Mouse (Mus musculus): ENCODE data around the gene Elane.

Elane gene

DNA sequence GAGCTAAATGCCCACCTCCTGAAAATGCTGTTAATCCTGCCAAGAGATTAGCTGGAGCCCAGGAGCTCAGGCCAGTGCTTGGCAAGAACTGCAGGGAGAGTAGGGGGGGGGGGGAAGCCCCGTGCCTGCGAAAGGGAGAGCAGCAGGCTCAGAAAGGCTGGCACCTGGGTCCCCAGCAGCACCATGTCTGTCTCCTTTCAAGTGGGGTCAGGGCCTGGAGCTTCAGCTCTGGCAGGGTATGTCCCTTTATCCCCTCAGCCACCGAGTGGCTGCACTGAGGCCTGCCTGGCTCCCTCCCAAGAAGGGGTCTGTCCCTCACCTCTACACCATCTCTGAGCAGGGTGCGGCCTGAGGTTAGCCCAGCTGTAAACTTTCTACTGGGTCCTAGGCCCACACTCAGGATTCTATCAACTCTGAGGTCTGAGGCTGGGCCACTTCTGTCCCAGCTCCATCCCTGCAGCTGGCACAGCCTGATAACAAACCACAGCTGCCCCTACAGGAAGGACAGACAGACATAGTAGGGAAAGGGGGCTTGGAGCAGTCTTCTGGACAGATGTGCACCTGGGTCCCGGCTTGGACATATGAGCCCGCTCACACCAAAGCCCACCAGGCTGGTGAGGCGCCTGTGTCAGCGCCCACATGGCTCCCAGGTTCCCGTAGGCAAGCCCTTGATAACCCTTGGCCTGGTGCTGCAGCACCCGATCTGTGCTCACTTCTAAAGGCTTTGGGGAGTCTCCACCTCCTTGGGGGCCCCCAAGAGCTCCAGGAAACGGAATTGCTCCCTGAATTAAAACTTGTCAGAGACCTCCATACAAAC lies 28.3 kb downstream of the Elane start:
- intact Hi-C loops (cut with DNase I): no loop called here

DNA sequence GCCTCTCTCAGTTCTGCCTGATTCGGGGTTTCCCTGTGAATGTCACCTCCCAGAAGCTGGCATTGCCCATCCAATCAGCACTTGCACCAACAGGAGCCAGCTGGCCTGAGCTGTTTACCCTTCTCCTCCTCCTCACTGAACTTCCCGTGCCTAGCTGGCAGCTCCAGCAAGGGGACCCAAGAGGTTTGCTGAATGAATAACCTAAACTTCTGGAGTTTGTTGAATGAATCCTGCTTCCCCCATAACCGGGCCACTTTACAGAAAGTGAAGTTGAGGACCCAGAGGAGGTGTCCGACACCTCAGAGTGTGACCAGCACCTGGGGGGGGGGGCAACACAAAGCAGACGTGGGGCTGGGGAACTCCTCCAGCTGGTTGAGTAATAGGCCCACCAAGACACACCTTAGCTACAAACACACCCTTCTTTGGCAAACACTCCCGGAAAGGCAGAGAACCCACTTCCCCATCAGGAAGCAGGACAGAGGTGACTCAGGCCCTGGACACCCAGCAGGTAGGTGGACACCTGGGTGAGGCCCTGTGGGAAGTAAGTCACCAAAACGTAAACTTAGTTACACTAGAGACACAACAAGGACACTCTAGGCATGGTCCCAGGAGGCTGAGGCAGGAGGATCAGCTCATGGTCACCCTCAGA lies 29.0 kb downstream of the Elane start:
- intact Hi-C loops (cut with DNase I): no loop called here

DNA sequence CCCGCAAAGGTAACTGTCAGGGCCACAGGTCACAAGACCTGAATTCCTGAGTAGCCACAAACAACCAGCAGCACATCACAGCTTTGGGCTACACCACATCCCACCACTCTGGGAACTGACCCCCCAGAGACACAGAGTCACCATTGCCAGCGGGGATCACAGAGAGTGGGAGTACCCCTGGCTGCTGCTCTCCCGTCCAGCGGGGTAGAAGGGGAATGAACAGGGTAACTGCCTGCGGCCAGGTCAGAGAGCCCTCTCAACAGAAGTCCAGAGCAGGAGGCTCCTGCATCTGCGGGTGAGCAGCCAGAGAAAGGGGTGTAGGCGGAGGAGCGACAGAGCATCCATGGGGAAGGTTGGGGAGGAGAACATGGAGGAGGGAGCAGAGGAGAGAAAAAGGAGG lies 30.0 kb downstream of the Elane start:
- intact Hi-C loops (cut with DNase I): no loop called here

DNA sequence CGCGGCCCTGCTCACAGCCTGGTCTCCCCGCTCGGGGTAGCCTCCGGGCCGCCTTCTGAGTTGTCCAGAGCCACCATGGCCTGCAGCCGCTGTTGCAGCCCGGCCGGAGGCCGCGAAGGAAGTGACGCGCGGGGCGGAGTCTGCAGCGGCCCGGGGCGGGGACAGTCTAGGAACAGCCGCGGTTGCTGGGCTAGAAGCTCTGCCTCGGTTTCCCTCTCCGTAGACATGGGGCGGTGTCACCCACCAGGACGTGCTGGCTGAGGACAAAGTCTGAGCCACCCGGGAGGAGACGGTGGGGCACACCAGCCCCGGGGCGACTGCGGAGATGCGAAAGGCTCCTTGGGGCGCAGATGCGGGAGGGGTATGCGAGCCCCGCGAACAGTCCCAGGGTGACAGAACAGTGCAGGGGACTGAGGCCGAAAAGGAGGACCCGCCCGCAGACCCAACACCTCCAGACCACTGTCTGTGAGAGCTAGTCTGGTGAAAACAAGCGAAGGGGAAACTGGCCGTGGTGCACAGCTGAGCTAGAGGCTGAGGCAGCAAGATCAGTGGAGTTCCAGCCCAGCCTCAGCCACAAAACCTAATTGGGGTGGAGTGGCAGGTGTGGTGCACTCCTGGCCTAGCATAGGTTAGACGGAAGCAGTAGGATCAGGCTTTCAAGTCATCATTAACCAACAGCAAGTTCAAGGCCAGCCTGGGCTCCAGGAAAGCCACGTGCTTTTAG lies 30.9 kb downstream of the Elane start, which contains the start of gene Kiss1r:
Gene Kiss1r (plus strand): TSS at position 164 of the 724 bp plus-strand sequence.
- intact Hi-C loops (cut with DNase I): no loop called here

DNA sequence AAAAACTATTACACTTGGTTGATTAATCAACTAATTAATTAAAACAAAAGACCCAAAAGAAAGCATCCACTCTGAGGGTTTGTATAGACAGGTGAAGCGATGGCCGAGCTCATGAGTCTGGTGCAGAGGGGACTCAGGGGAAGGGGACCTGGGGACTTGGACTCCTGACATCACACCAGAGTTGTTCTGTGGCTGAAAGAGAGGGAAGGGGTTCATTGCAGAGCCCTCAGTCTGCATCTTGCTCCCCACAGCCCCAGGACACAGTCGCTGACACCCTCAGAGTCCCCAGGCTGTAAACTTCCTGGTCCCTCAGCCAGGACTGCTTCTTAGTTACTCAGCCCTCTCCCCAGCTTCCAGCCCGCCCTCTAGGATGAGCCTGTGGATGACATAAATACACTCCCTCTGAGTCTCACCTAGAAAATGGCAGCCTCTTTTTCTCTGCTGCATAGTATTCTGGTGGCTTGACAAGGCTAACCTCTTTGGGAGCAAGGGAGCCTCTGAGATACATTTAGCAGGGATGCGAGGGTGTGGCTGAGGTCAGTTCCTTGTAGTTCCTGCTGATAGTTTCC lies 31.6 kb downstream of the Elane start:
- intact Hi-C loops (cut with DNase I): no loop called here

DNA sequence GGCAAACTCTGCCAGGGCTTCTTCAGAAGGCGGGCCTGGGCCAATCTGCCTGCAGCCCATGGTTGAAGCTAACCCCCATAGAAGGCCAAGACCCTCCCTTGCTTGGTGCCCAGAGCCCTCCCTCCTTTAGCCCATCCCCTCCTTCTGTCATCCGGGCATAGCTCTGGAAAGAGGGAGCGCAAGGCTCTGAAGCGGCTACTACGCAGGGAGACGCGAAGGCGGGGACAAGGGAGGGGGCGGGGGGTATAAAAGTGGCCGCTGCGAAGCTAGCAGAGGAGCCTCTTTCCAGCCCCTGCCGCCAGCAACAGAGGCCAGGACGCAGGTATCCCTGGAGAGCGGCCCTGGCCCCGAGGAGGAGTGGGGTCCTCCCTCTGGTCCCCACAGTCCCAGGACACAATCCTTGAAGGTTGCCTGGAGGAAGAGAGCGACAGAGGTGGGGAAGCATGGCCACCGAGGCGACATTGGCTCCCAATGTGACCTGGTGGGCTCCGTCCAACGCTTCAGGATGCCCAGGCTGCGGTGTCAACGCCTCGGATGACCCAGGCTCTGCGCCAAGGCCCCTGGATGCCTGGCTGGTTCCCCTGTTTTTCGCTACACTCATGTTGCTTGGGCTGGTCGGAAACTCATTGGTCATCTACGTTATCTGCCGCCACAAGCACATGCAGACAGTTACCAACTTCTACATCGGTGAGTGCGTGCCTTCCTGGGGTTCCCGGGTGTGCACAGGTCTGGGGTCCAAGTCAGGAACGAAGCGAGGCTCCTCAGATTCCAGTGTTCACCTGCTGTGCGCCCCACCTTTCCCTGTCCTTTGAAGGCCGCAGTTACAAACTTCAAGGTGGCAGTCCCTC lies 32.4 kb downstream of the Elane start:
- intact Hi-C loops (cut with DNase I): no loop called here

DNA sequence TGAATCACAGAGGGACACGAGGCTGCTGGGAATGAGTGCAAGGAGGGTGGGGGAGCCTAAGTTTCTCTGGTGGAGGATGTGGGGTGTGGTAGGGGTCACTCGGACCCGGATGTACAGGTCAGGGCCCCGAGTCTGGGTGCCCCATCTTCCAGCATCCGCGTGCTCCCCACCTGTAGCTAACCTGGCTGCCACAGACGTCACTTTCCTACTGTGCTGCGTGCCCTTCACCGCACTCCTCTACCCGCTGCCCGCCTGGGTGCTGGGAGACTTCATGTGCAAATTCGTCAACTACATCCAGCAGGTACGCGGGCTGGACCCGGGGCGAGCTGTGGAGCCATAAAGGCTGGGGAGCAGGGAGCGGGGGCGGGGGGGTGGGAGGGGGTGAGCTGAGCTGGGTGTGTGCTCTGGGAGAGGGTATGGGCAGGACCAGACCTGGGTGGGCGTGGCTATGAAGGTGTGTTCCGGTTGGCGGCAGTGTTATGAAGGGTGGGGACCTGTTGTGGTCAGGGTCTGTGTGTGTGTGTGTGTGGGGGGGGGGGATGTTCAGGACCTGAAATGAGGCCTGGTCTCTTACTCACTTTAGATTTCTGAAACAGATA lies 33.3 kb downstream of the Elane start:
- intact Hi-C loops (cut with DNase I): no loop called here

DNA sequence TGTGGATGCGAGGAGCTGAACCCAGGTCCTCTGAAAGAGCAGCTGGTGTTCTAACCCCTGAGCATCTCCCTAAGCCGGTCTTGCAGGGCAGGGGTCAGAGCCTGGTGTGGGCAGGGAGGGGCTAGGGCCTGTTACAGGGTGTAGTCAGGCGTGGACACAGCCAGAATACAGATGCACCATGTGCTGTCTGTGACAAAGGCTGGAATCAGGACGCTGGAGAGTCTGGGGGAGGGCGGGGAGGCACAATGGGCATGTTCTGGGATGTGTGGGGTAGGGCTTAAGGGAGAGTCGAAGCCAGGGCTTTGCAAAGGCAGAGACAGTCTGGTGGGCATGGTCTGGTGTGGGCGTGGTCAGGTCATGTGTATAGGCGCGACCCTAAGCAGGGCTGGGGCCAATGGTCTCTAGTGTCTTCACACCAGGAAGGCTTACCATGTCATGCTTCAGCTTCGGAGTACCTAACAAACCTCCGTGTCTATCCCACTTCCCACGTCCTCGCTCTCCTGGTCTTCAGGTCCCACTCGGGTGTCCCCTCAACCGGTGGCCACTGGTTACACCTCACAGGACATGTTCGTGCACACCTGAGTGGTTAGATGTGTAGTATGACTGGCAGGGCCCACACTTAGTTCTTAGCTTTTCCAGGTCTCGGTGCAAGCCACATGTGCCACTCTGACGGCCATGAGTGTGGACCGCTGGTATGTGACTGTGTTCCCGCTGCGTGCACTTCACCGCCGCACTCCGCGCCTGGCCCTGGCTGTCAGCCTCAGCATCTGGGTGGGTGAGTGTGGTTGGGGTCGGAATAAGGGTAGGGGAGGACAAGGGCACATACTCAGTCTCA lies 34.2 kb downstream of the Elane start:
- intact Hi-C loops (cut with DNase I): loop anchor here (5.0 kb wide), 1 partner anchor 38 kb away; no protein-coding TSS in a partner anchor

DNA sequence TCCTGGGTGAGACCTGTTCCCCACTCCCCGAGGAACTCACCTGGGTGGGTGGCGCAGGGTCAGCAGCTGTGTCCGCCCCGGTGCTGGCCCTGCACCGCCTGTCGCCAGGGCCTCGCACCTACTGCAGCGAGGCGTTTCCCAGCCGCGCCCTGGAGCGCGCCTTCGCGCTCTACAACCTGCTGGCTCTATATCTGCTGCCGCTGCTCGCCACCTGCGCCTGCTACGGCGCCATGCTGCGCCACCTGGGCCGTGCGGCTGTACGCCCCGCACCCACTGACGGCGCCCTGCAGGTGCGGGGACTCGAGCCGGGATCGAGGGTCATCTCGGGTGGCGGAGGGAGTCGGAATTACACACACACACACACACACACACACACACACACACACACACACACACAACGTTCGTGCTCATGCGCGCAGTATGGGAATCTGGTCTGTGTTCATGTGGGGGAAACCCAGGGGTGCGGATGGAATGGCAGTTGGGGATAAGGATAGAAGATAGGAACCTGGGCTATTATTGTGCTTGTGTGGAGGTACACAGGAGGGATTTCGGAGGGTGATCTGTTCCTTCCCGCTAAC lies 35.0 kb downstream of the Elane start, which contains the start of gene R3hdm4:
Gene R3hdm4 (minus strand): TSS at position 251 of the 578 bp plus-strand sequence.
- intact Hi-C loops (cut with DNase I): loop anchor here (5.0 kb wide), 1 partner anchor 39 kb away; no protein-coding TSS in a partner anchor

DNA sequence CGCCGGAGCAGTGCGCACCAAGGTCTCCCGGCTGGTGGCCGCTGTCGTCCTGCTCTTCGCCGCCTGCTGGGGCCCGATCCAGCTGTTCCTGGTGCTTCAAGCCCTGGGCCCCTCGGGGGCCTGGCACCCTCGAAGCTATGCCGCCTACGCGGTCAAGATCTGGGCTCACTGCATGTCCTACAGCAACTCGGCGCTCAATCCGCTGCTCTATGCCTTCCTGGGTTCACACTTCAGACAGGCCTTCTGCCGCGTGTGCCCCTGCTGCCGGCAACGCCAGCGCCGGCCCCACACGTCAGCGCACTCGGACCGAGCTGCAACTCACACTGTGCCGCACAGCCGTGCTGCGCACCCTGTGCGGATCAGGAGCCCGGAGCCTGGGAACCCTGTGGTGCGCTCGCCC lies 35.5 kb downstream of the Elane start:
- intact Hi-C loops (cut with DNase I): loop anchor here (5.0 kb wide), 1 partner anchor 39 kb away; no protein-coding TSS in a partner anchor

DNA sequence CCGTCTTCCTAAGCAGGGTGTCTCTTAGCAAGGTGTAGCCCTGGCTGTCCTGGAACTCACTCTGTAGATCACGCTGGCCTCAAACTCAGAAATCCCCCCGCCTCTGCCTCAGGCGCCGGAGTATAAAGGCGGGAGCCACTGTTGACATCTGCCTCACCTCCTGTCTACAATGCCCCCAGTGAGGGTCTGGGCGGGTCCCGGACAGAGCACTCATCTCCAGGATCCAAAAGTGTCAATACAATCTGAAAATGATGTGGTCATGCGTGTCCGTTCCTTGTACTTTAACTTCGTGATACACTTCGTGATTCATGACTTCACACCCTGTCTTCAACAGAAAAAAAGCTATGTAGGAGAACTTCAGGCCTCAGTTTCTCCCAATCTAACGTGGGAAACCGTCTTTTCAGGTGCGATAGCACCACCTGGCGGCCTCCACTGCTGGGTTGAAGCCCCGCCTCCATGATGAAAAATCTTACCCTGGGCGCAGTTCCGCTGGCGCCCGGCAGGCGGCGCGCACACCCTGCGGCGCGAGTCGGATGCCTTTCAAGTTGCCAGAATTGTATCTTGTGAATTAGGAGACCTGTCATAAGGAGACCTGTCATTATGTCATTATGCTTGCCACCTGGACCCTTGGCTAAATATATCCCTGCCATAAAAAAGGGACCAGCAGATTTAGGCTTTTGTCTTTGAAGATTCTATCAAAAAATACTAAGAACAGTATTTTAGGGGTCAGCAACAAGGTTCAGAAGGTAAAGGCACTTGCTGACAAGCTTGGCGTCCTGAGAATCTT lies 39.1 kb downstream of the Elane start:
- intact Hi-C loops (cut with DNase I): loop anchor here (1.0 to 5.0 kb wide), 4 partner anchors 29 to 90 kb away; no protein-coding TSS in a partner anchor

DNA sequence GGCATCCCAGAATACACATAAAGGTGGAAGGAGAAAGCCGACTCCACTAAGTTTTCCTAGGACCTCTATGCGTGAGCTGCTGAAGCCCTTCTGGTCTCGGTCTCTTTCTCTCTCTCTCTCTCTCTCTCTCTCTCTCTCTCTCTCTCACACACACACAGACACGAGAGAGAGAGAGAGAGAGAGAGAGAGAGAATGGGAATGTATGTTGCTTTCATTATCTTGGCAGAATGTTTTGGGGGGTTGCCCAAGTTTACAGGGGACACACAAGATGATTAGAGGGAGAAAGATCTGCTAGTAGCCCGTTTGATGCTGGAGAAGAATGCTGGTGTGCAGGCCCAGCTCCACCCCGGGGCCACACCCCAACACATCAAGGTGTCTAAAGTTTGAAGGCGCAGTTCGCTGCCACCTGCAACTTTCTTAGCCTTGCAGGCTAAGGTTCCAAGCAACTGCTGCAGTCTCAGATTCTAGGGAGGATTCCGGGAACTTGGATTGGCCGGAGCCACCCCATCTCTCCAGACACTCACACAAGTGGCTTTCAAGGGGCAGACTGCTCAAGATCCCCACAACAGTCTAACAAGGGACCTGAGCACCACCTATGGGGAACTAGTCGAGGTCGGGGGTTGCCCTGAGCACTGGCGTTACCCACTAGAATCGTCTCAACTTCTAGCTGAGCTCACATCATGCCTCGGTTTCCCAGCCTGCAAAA lies 39.9 kb downstream of the Elane start:
- intact Hi-C loops (cut with DNase I): loop anchor here (1.0 kb wide), 2 partner anchors 28 to 32 kb away; no protein-coding TSS in a partner anchor

DNA sequence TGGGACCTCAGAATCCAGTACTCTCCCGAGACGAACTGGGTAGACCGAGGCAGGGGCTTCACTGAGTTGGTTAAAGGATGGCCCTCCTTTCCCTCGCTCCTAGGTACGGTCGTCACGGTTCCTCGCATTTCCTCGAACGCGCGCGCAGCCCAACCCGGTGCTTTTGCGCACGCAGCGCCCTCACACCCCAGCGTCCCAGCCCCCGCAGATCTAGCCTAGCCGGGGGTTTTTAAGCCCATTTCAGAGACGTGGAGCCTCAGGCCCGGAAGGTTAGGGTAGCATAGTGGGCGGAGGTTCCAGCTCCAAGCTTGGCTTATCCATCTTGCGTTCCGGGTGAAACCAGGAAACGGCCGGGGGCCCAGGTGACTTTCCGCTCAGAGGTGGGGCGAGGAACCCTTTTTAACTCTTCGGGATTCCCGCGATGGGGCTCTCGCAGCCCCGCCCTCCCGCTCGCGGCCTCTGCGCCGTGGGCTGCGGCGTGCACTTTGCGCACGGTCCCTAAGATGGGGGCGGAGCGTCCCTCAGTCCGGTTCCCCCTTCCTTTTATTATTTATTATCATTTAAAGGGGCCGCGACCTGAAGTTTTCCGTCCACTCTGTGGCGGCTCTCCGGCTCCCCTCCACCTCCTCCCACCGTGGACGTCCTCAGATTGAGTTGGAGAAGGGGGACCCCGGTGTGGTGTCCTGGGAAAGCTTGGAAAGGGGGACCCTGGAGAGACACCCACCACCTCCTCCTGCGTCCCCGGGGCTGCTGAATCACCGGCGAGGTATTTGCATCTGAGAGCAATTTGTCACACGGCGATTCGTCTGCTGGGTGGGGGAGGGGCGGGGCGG lies 40.7 kb downstream of the Elane start, which contains the start of gene Arid3a:
Gene Arid3a (plus strand): TSS at position 553 of the 833 bp plus-strand sequence.
- intact Hi-C loops (cut with DNase I): no loop called here

DNA sequence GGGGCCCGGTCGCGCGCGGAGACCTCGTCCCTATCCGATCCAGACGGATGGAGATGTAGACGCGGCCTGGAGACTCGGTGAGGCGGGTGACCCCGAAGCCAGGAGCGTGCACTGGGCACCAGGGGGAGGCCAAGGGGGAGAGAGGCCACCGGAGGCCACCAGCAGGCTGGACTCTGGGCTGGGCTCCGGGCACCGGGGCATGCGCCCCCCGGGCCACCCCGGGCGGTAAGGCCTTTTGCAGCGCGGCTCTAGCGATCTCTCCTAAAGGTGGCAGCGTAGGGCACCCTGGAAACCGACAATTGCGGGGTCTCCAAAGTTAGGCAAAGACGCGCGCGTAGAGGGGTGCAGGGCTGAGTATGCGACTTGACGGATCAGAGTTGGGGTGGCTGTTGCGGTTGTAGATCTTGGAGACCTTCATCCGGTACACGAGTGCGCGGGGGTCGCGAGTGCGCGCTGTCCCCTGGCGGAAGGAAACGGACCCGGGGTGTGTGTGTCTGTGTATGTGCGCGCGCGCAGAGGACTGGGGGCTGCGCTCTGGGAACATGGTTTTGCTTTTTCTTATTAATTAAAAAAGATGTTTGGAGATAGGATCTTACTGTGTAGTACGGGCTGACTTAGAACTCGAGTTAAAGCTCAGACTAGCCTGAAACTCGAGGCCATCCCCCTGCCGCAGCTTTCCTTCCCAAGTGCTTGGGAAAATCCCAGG lies 41.4 kb downstream of the Elane start:
- intact Hi-C loops (cut with DNase I): no loop called here

DNA sequence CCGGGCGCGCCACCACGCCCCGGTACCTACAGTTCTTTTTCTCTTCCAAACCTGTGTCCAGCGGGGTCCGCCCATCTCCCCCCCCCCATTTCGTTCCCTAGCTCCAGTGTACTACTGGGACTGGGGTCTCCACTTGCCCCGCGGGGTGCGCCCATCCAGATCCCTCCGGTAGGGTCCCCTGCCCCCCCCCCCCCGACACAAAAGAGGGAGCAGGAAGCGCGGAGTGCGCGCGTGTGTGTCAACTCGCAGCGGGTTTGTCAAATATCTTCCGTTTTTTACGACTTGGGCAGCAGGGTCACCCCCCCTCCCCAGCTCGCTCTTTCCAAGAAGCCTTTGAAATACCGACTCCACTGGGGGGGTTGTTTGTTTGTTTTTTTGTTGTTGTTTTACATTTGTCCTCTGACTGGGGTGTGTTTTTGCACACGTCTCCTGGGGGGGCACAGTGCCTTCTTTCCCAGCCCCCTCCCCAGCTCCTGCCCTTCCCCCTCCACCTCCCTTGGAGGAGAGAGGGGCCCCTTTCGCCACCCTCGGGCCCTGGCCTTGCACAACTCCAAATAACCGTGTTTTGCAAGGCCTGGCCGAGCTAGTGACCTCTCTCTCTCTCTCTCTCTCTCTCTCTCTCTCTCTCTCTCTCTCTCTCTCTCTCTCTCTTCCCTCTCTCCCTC lies 42.1 kb downstream of the Elane start:
- intact Hi-C loops (cut with DNase I): no loop called here
